Mouse (Mus musculus): ENCODE results near the gene Mpc1.

The Mpc1 gene

DNA sequence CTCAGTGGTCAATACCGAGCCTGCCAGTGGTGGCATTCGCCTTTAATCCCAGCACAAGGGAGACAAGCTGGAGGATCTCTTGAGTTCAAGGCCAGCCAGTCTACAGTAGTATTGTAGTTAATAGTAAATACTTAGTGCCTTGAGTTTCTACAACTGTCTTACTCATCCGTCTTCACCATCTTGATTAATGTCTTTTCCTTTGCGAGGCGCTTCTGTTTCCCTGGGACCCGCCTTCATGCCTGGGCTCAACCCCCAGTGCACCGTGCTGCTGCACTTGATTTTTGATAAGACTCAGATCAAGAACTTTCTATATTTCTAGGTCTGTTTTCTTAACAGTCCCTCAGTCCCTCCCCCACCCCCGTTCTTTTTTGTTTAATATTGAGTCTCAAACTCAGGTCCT is 2.4 kb downstream of the Mpc1 start:
- TF ChIP-seq CTCF (conservative IDR thresholded peaks at IDR 0.05; ENCODE audit: low read length) (no peak), POU5F1 (IDR thresholded peaks at IDR 0.05; ENCODE audit: borderline replicate concordance, low read length) (no peak), NANOG (IDR thresholded peaks at IDR 0.05; ENCODE audit: borderline replicate concordance, low read length) (no peak)
- Histone ChIP-seq H3K36me3 (ENCODE audit: insufficient read depth, low read length) (0 out of 2 replicates have a peak, but pooled peaks cover 4% of the 10 kb centered on the region), H3K9me3 (ENCODE audit: low read length) (no peaks in the 10 kb centered on the region), H3K4me1 (replicated peaks; ENCODE audit: low read depth, low read length) (peaks cover 45% of the 10 kb centered on the region), H3K4me3 (replicated peaks; ENCODE audit: low read length) (peak overlapping the region; percentile 95), H3K27me3 (ENCODE audit: insufficient read depth, low read length) (no peaks in the 10 kb centered on the region)

DNA sequence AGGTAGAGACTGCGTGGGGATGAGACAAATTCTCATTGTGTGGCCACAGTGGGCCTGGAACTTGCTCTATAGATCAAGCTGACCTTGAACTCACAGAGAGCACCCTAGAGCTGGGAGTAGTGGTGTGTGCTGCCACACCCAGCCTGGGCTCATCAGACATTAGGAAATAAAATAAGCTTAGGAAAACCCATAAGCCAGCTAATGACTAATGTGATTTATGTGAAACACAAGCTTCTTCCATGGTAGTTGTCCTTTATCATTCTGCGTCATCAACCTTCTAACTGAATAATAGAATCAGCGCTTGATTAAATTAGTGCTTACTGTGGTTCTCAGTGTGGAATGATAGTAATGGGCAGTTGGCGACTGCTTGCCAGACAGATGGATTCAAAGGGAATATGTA is 4.3 kb downstream of the Mpc1 start:
- no peaks in the 10 kb centered on the region for H3K27me3 ChIP-seq (ENCODE audit: insufficient read depth, low read length)
- H3K9me3 ChIP-seq (ENCODE audit: low read length) = no peaks in the 10 kb centered on the region
- H3K4me1 ChIP-seq (replicated peaks; ENCODE audit: low read depth, low read length) = peaks cover 43% of the 10 kb centered on the region
- no peak overlapping the region for H3K4me3 ChIP-seq (replicated peaks; ENCODE audit: low read length)
- TF ChIP-seq NANOG (IDR thresholded peaks at IDR 0.05; ENCODE audit: borderline replicate concordance, low read length) = no peak
- no peak for TF ChIP-seq POU5F1 (IDR thresholded peaks at IDR 0.05; ENCODE audit: borderline replicate concordance, low read length)
- TF ChIP-seq CTCF (conservative IDR thresholded peaks at IDR 0.05; ENCODE audit: low read length) = no peak
- 0 out of 2 replicates have a peak, but pooled peaks cover 7% of the 10 kb centered on the region for H3K36me3 ChIP-seq (ENCODE audit: insufficient read depth, low read length)

DNA sequence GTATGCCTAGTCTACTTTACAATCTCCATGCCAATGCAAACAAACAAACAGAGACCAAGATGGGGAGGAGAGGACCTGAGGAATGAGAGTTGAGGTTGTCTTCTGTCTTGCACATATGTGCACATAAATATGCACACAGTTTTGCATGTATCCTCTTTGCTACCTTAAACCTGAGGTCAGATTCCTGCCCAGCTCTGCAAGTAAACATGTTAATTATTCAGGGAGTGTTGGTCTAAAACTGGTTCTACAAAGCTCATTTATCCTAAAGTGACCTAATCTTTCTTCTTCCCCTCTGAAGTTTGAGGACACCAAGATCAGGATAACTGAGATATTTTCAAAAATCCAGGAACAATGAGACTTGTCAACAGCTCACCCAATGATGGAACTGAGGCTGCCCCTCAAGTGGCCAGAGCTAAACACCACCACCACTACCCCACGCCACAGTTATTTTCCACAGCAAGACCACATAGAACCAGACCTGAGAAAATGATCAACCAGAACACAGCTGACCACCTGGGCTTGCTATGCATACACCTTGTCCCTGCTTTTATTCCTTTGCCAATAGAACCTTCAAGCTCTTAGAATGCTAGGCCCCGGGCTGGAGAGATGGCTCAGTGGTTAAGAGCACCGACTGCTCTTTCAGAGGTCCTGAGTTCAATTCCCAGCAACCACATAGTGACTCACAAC is 7.4 kb downstream of the Mpc1 start:
- no peaks in the 10 kb centered on the region for H3K9me3 ChIP-seq (ENCODE audit: low read length)
- TF ChIP-seq NANOG (IDR thresholded peaks at IDR 0.05; ENCODE audit: borderline replicate concordance, low read length) (no peak), CTCF (conservative IDR thresholded peaks at IDR 0.05; ENCODE audit: low read length) (no peak)
- peaks cover 7% of the 10 kb centered on the region; the same call in 1 of the 2 replicates for H3K36me3 ChIP-seq (ENCODE audit: insufficient read depth, low read length)
- peaks cover 23% of the 10 kb centered on the region for H3K4me1 ChIP-seq (replicated peaks; ENCODE audit: low read depth, low read length)
- H3K27me3 ChIP-seq (ENCODE audit: insufficient read depth, low read length) = no peaks in the 10 kb centered on the region
- no peak overlapping the region for H3K4me3 ChIP-seq (replicated peaks; ENCODE audit: low read length)

DNA sequence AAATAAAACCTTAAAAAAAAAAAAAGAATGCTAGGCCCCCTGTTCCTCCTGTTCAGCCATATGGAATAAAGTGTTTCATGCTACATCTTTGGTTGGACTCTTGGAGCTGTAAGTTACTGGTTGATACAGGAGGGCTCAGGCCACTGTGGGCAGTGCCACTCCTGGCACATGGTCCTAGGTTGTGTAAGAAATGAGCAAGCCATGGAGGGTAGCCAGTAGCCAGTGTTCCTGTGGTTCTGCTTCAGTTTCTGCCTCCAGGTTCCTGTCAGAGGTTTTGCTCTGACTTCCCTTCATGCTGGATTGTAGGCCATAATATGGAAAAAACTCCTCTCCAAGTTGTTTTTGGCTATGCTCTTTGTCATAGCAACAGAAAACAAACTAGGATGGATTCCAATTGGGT is 8.0 kb downstream of the Mpc1 start:
- H3K9me3 ChIP-seq (ENCODE audit: low read length) = no peaks in the 10 kb centered on the region
- H3K4me3 ChIP-seq (replicated peaks; ENCODE audit: low read length) = no peak overlapping the region
- peaks cover 7% of the 10 kb centered on the region; the same call in 1 of the 2 replicates for H3K36me3 ChIP-seq (ENCODE audit: insufficient read depth, low read length)
- H3K27me3 ChIP-seq (ENCODE audit: insufficient read depth, low read length) = no peaks in the 10 kb centered on the region
- TF ChIP-seq NANOG (IDR thresholded peaks at IDR 0.05; ENCODE audit: borderline replicate concordance, low read length) (no peak), CTCF (conservative IDR thresholded peaks at IDR 0.05; ENCODE audit: low read length) (no peak), POU5F1 (IDR thresholded peaks at IDR 0.05; ENCODE audit: borderline replicate concordance, low read length) (no peak)
- H3K4me1 ChIP-seq (replicated peaks; ENCODE audit: low read depth, low read length) = peaks cover 20% of the 10 kb centered on the region

DNA sequence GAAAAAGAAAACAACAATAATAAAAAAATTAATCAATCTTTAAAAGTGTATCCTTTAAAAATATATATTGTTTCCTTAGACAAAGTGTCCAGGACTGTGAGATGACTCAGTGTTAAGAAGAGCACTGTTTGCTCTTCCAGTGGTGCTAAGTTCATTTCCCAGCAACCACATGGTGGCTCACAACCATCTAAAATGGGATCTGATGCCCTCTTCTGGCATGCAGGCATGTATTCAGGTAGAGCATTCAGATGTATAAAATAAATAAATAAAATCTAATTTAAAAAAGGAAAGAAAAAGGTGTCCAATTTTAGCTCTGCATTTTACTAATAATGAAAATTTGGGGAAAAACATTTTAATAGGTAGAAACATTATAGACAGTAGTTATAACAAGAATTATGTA is 13.1 kb downstream of the Mpc1 start:
- no peak overlapping the region for H3K4me3 ChIP-seq (replicated peaks; ENCODE audit: low read length)
- H3K36me3 ChIP-seq (ENCODE audit: insufficient read depth, low read length) = peaks cover 17% of the 10 kb centered on the region
- no peaks in the 10 kb centered on the region for H3K9me3 ChIP-seq (ENCODE audit: low read length)
- TF ChIP-seq CTCF (conservative IDR thresholded peaks at IDR 0.05; ENCODE audit: low read length) (no peak), POU5F1 (IDR thresholded peaks at IDR 0.05; ENCODE audit: borderline replicate concordance, low read length) (no peak), NANOG (IDR thresholded peaks at IDR 0.05; ENCODE audit: borderline replicate concordance, low read length) (no peak)
- no peaks in the 10 kb centered on the region; the same call in 1 of the 2 replicates for H3K4me1 ChIP-seq (replicated peaks; ENCODE audit: low read depth, low read length)
- H3K27me3 ChIP-seq (ENCODE audit: insufficient read depth, low read length) = no peaks in the 10 kb centered on the region

DNA sequence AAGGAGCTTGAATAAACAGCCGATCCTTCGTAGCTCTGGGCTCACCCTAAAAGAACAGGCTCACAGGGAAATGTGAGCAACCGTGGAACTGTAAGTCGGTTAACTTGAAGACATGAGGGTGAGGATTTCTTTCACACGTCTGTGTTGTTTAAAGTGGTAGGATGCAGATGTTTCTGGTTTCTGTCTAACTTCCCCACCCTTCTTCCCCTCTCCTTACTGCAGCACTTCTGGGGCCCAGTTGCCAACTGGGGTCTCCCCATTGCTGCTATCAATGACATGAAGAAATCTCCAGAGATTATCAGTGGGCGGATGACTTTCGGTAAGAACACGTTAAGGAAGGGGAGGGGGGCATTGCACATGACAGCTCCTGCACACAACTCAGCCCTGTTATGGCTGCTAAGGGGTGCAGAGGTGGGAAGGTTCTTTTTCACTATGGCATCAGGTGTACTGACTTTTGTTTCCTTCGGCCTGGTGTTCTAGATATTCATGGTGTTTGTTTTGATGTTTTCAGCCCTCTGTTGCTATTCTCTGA is 13.7 kb downstream of the Mpc1 start:
- TF ChIP-seq POU5F1 (IDR thresholded peaks at IDR 0.05; ENCODE audit: borderline replicate concordance, low read length) = no peak
- no peak for TF ChIP-seq CTCF (conservative IDR thresholded peaks at IDR 0.05; ENCODE audit: low read length)
- no peak for TF ChIP-seq NANOG (IDR thresholded peaks at IDR 0.05; ENCODE audit: borderline replicate concordance, low read length)

DNA sequence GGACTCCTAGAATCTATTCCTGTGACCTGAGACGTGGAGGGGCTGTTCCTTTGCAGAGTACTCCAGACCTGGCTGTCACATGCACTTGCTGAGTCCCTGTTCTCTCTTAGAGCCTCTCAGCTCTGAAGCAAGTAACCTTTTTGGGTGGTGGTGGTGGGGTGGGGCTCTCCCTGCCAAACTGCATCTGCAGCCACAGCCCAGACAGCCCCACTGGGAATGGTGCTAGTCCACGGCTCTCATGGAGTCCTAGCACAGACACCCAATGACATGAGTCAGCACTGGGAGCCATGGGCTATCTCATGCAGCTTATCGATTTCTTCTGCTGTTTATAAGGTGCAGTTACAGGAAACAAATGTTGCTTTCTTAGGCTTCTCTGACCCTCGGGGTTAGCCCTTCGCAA is 15.0 kb downstream of the Mpc1 start:
- no peak for TF ChIP-seq NANOG (IDR thresholded peaks at IDR 0.05; ENCODE audit: borderline replicate concordance, low read length)
- TF ChIP-seq POU5F1 (IDR thresholded peaks at IDR 0.05; ENCODE audit: borderline replicate concordance, low read length) = no peak
- TF ChIP-seq CTCF (conservative IDR thresholded peaks at IDR 0.05; ENCODE audit: low read length) = no peak
- Histone ChIP-seq H3K36me3 (ENCODE audit: insufficient read depth, low read length) (peaks cover 17% of the 10 kb centered on the region), H3K4me1 (replicated peaks; ENCODE audit: low read depth, low read length) (peaks cover 4% of the 10 kb centered on the region; the same call in 1 of the 2 replicates), H3K4me3 (replicated peaks; ENCODE audit: low read length) (no peak overlapping the region), H3K9me3 (ENCODE audit: low read length) (no peaks in the 10 kb centered on the region), H3K27me3 (ENCODE audit: insufficient read depth, low read length) (no peaks in the 10 kb centered on the region)

More for the DNA sequence above, 13.7 kb downstream of the Mpc1 start:
- no peaks in the 10 kb centered on the region for H3K27me3 ChIP-seq (ENCODE audit: insufficient read depth, low read length)
- peaks cover 4% of the 10 kb centered on the region; the same call in 1 of the 2 replicates for H3K4me1 ChIP-seq (replicated peaks; ENCODE audit: low read depth, low read length)
- peaks cover 17% of the 10 kb centered on the region for H3K36me3 ChIP-seq (ENCODE audit: insufficient read depth, low read length)
- H3K4me3 ChIP-seq (replicated peaks; ENCODE audit: low read length) = no peak overlapping the region
- no peaks in the 10 kb centered on the region for H3K9me3 ChIP-seq (ENCODE audit: low read length)

DNA sequence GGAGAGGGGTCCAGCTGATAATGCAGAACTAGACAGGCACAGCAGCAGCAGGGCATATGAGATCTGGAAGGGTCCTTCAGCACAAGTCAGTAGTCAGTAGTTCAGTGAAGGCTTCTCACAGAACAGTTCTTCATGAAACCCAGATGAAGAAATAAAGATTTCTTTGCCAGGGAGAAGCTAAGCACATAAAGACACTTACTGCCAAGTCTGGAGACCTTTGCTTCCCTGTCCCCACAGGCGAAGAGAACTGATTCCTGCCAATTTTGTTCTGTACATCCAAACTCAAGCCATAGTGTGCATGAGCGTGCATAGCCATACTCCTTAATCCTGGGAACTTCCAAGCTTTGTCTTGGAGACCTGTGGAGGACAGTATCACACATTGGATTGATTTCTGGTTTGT is 15.6 kb downstream of the Mpc1 start:
- TF ChIP-seq NANOG (IDR thresholded peaks at IDR 0.05; ENCODE audit: borderline replicate concordance, low read length) (no peak), CTCF (conservative IDR thresholded peaks at IDR 0.05; ENCODE audit: low read length) (no peak), POU5F1 (IDR thresholded peaks at IDR 0.05; ENCODE audit: borderline replicate concordance, low read length) (no peak)
- Histone ChIP-seq H3K9me3 (ENCODE audit: low read length) (no peaks in the 10 kb centered on the region), H3K4me1 (replicated peaks; ENCODE audit: low read depth, low read length) (peaks cover 4% of the 10 kb centered on the region; the same call in 1 of the 2 replicates), H3K36me3 (ENCODE audit: insufficient read depth, low read length) (peaks cover 17% of the 10 kb centered on the region), H3K4me3 (replicated peaks; ENCODE audit: low read length) (no peak overlapping the region), H3K27me3 (ENCODE audit: insufficient read depth, low read length) (no peaks in the 10 kb centered on the region)

All from E14TG2a.4 (cell line).